Mouse (Mus musculus) heart, postnatal 25 days (tissue): ENCODE measurements around the gene Srrt. TPM values are rescaled to one million over a fixed set of nuclear protein-coding genes. Genes with fewer than 3 reads are reported as not detected.
A peak's percentile ranks its signal among the peaks of the same experiment; 100 is the strongest.

Experiments
- DNase-seq: peaks from one replicate; pipeline ENCODE4 v3.0.0; 2022; ENCODE audit warnings: low spot score
- intact Hi-C: fragments of 180-260 bp; cut with DNase I; formaldehyde crosslinking; loops from one replicate; pipeline ENCODE4 v1.15.1; 2025
- total RNA-seq, 2 experiments: library from RNA; stranded (reverse); gene quantifications; 2 replicates each; pipeline ENCODE4 v1.2.3; 2021

Gene Srrt
- total RNA-seq, 2 experiments from 2014 or later: 67.1 to 67.7 TPM

DNA sequence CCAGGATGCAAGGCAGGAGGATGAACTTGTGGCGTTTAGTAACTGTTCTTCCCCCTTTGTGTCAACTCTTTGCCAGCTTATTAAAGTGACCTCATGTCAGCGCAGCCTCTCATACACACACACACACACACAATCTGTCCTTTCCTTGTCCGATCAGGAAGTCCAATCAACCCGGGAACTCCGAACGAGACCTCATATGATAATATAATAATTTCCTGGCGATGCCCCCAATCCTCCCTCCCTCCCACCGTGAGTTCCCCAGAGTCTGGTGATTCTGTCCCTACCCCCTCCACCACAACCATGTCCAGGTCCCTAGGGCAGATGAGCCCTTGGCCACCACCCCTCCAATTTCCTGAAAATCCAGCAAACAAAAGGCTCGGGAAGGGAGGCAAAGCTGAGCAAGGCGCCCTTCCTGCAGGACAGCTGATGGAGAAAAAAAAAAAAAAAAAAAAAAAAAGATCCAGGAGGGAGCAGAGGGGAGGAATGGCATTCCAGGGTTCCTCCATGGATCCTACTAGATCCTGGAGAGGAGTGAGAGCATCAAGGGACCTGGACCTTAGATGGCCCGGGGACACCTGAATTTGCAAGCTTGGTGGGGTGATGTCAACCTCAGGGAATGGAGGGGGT lies 31.3 kb upstream of the Srrt start:
- intact Hi-C loops: loop anchor here (1.0 to 10.0 kb wide), 4 partner anchors 11 to 439 kb away; partner anchors contain the start of genes Epo, Gnb2, Pop7 and Ppp1r35
- DNase-seq: peak; percentile 67

DNA sequence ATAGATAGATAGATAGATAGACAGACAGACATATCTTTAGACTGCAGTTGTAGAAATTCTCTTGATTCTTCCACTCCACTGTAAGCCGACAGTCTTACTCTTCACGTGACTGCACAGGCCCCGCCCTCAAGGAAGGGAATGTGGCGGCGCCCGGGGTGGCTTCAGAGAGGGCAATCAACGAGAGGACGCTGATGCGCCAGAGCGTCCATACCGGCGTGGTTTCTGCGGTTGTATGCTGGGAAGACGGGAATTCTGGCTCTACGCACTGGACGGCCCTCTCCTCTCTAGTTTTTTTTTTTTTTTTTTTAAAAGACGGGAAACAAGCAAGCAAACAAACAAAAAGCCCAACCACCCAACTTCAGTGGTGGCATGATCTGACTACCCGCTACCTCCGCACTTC lies 30.8 kb upstream of the Srrt start:
- intact Hi-C loops: loop anchor here (5.0 to 10.0 kb wide), 3 partner anchors 167 to 439 kb away; partner anchors contain the start of genes Epo, Gnb2, Pop7 and Ppp1r35
- peak; percentile 85 for DNase-seq

DNA sequence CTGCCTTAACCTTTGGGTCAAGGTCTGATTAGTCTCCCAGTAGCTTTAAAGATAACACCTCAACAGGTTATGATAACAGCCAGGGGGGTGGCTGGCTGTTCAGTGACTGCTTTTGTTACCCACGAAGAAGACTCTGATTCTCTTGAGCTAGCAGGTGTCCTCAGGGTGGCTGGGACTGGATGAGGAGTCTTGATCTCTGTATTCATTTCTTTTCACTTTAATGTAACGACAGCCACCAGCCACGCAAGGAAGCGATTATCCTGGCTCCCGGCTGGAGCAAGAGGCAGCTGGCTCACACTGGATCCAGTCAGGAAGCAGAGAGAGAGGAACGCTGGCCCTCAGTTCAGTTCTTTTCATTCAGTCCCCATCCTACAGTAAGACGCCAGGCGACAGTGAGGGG lies 29.7 kb upstream of the Srrt start:
- intact Hi-C loops: loop anchor here (5.0 to 10.0 kb wide), 3 partner anchors 168 to 440 kb away; partner anchors contain the start of genes Epo, Gnb2, Pop7 and Ppp1r35
- no peak for DNase-seq

DNA sequence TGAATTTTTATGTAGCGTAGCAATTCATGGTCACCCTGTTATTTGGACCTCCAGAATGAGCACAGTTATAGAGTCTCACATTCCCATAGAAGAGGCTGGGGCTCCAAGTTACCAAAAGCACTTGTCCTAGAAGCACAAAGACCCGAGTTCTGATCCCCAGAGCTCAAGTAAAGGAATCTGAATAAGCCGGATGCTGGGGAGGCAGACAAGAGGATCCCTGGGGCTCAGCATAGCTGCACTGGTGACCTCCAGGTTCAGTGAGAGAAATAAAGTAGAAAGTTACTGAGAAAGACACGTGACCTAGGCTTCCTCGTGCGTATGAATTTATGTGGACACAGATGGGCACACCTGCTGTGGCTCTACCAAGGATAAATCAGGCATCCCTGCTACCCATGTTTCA lies 27.6 kb upstream of the Srrt start:
- intact Hi-C loops: loop anchor here (5.0 to 10.0 kb wide), 3 partner anchors 170 to 442 kb away; partner anchors contain the start of genes Epo, Gnb2, Pop7 and Ppp1r35

DNA sequence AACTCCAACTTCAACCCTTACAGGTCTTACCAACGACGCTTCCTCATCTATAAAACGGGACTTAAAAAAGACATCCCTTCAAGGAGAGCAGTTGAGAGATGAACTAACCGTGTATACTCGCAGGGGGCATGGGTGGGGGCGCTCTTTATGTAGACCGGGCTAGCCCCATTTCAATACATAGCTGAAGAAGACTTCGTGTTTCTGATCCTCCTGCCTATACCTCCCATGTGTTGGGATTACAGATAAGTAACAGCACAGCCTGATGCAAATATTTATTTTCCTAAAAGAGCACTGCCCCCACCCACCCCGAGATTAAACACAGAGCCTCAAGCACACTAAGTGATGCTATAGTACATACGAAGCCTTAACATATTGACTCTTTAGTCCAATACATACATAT lies 26.8 kb upstream of the Srrt start:
- no peak for DNase-seq
- intact Hi-C loops: loop anchor here (10.0 kb wide), 1 partner anchor 170 kb away; the partner anchor contains the start of gene Pop7

More for the DNA sequence above, 27.6 kb upstream of the Srrt start:
- DNase-seq: no peak

DNA sequence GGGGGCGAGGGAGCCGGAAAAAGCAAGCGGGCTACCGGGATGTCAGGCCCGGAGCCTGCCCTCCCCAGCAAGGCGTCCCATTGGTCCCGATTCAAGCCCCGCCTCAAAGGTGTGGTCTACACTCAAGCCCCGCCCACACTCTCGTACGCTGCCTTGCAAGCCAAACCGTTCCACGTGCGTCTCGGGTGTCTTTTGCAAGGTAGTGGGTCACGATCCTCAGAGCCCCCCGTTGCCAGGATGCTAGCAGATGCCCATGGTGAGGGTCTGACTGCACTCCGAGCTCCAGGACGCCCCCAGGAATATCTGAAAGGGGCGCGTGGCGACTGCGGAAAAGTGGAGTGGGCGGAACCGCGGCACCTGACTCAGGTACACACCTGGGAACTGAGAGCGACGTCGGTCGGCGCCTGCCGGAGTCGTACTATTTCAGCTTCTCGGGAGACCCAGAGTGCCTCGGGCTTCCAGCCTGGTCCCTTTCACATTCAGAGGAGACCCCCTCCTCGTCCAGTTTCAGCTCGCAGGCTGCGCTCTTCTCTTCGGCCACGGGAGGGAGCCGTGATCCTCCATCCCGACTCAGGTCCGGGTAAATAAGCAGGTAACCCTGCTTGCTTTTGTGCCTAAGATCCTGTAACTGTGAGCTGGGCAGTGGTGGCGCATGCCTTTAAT lies 26.2 kb upstream of the Srrt start, which contains the start of gene Slc12a9:
Slc12a9 (minus strand) TSS at position 86 of the 663 bp plus-strand sequence.
- intact Hi-C loops: loop anchor here (2.0 to 10.0 kb wide), 2 partner anchors 45 to 171 kb away; partner anchors contain the start of gene Pop7
- peak; percentile 85 for DNase-seq

DNA sequence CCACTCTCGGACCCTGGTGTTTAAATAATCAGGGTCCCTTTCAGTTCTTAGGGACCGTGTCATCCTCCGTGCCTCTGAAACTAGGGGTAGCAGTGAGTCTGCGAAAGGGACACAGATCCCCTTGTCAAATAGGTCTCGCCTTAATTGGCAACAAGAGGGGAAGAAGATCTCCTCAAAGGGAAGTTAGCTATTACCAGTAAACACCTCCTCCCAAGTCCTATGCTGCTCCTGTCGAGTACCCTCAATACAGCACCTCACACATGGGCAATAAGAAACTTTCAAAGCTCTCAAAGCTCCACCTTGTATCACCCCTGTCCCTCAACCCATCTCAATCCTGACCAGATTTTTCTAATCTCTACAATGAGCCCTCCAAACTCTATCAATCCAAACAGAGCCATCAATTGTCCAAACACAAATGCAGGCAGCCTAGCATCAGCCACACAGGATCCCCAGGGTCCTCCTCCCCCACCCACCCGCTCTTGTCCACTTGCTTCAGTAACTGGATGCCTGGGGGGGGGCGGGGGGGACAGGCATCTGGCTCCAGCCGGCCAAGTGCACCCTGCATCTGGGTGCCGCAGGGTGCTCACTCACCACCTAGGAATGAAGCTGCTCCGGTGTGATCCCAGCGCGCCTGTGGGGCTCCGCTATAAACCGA lies 25.5 kb upstream of the Srrt start:
- intact Hi-C loops: loop anchor here (2.0 to 10.0 kb wide), 2 partner anchors 46 to 172 kb away; partner anchors contain the start of gene Pop7
- no peak for DNase-seq

DNA sequence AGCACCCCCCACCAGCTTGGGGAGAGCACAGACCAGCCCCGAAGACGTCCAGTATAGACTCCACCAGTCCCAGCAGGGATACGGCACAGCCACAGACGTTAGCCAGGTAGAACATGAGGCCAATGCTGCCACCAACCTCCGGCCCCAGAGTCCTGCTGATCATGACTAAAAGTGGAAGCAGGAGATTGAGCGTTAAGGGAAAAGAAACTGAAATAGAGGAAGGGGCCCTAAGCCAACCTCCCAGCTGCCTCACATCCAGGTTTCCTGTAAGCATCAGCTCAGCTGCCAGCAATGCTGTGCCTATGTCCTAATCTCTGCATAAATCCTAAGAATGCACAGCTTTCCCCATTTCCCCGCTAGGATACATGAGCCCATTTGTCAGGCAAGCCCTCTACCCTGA lies 23.4 kb upstream of the Srrt start:
- no peak for DNase-seq
- intact Hi-C loops: loop anchor here (10.0 kb wide), 1 partner anchor 174 kb away; the partner anchor contains the start of gene Pop7

DNA sequence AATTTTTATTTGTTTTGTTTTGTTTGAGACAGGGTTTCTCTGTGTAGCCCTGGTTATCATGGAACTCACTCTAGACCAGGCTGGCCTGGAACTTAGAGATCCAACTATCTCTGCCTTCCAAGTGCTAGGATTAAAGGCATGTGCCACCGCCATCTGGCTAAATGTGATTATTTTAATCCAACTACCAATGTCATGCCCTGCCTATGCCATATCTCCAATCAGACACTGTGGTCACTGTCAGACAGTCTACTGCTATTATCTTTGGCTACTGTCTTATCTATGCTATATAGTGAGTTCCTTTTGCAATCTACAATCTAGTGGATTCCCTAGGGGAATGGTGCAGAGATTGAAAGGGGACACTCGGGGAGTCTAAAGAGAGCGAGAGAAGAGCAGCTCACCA lies 13.5 kb upstream of the Srrt start:
- DNase-seq: no peak
- intact Hi-C loops: no loop called here

DNA sequence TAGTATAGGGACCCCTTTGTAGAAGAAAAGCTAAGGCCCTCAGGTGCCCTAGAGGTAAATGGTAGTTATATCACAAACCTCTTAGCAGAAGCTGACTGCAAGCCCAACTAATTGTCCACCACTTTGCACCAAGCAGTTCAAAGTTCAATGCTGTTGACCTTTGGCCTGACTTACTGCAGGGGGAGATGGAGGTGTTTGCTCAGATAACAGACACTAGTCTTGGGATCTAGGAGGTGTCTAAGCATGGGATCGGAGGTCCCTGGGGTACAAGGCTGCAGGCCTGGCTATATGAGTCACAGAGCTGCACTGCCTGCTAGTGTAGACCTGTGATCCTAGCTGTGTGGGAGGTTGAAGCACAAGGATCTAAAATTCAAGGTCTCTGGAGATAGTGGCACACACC lies 11.1 kb upstream of the Srrt start:
- no peak for DNase-seq
- intact Hi-C loops: no loop called here

DNA sequence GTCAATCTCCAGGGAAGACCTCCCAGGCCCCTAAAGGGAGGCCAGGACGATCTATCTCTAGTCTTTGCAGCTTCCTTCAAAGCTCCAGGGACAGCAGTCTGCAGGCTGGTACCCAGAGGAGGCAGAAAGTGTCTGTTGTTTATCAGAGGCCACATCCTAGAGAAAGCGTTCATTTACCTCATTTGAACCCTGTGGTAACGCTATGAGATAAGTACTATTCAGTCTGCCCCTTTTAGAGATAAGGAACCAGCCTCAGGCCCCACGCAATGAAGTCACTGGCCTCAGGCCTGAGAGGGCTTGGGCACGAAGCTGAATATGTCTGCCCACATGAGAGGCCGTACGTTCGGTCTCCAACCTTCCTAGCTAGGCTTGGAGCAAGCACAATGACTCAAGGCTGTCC lies 9.9 kb upstream of the Srrt start:
- no peak for DNase-seq
- intact Hi-C loops: no loop called here

DNA sequence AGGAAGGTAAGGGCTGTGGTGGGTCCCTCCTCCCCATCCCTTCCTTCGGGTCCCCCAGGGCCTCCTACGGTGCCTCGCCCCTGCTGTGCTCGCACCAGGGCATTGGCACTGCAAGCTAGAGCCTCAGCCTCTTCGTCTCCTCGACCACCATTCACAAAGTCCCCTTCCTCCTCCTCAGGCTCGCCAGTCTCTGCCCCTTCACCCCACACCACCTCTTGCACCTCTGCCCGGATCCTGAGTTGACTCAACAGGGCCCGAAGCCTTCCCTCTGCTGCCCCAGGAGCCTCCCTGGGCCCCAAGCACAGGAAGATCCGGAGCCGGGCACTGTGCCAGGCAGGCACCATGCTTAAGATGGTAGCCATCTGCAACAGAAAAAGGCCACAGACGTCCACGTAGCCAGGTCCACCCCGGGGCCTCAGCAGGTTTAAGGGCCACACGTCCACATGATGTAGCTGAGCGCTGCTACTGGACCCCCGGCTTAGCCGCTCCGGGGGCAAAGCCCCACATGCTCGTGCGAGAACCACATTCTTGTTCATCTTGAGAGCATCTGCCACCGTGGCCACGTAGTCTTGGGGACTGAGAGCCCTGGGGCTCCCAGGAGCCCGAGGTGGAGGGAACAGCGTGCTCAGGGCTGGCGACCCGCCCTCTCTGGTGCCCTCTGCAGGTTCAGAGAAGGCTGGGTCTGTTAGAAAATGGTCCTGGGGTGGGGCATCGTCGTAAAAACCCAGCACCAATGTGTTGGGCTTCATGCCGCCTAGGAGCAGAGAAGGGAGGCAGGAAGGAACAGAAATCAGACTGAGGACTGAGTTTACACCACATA lies 7.8 kb upstream of the Srrt start:
- no peak for DNase-seq
- intact Hi-C loops: no loop called here

DNA sequence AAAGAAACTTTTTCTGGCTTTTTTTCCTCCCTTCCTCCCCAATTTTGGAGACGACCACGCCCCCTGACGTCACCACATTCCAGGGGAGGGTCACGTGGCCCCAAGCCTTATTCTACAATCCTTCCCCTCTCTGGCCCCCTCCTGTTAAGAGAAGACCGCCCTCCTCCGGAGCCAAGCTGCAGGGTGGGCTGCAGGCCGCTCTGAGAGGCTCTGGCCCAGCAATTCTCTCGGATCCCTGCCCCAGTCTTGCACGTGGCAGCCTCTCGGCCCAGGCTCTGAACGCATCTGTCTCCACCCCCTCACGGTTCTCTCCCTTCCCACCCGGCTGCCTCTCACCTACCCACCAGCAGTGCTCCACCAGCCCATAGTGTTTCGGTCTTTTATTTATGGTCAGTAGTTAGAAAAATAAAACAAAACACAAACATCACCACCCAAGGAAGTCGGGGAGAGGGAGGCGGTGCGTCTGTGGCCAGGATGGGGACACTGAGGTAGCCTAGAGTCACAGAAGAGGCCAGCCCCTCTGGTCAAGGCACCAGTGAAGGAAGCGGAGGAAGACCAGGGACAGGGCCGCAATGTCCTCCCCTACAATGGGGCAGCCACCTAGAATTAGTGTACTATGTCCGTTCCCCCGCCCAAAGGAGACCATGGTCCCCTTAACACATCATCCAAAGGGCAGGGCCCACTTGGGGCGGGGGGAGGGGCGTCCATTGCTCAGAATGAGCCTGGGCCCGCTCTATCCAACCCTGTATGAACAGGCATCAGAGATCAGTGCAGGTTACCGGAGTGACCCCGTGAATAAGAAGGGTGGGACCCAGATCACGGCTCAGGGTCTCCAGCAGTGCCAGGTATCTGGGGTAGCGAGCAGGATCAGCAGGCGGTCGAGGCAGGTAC lies 7.0 kb upstream of the Srrt start, which contains the start of gene Trip6:
Trip6 (minus strand) TSS at position 212 of the 891 bp plus-strand sequence.
- intact Hi-C loops: no loop called here
- peak; percentile 83 for DNase-seq

DNA sequence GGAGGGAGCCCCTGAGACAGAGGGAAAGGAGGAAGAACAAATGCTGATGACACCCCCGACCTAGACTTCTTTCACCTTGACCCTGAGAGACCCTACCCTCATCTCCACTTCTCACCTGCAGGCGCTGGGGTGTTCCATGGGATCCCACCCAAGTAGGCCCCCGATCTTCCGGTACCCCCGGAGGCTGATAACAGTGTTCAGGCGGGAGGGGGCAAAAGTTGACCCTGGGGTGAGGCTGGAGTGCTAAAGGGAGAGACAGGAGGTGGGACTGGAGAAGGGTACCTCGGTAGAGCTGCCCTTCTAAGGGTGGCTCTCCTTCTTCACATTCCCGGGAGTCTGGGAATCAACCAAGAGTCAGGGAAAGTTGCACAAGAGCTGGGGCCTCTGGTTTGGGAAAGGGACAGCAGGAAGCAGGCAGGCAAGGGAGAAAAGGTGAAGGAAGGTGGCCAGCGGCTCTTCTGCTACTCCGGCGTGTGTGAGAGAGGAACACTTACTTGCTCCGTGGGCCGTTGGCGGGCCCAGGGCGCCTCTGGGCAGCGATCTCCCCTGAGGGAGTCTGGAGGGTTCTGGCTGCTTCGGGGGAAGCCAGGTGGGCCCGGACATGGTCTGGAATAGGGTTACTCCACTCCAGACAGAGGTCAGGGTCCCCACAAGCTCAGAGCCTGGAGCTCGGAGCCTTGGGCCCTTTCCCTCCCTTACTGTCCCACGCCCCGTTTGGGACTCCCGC lies 6.2 kb upstream of the Srrt start:
- DNase-seq: no peak
- intact Hi-C loops: no loop called here

DNA sequence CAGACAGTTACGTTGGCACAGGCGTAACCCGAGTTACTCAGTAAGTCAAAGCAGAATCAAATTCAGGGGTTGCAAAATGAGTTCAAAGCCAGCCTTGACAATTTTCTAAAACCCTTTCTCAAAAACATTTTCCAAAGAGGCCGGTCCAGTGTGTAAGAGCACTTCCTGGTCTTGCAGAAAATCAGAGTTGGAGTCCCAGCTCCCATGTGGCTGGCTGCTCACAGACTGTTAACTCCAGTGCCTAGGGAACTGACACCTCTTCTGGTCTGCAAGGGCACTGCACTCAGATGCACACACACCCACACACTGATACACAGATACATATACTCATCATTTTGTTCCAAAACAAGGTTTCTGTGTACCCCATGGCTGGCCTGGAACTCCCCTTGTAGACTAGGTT lies 882 bp upstream of the Srrt start:
- intact Hi-C loops: no loop called here
- no peak for DNase-seq

DNA sequence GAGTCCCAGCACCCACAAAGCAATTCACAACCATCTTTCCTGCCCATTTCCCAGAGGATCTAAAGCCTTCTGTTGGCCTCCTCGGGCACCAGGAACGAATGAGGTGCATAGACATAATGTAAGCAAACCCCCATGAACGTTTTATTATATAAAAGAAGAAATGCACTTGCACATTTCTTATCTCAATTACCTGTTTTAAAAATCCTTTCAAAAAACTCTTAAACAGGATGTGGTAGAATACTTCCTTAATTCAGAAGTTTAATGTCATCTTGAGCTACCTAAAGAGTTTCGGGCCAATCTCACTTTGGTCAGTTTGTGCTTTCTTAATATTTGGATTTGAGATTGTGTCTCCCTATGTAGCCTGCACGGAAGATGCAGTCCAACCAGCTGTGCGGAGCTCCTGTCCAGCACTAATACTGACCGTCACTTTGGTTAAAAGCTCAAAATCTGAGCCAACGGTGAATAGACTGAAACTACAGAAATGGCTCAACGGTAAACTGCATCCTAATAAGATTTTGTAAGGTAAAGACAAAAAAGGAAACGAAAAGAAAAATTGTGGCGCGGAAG lies 952 bp downstream of the Srrt start:
- intact Hi-C loops: no loop called here
- DNase-seq: no peak

DNA sequence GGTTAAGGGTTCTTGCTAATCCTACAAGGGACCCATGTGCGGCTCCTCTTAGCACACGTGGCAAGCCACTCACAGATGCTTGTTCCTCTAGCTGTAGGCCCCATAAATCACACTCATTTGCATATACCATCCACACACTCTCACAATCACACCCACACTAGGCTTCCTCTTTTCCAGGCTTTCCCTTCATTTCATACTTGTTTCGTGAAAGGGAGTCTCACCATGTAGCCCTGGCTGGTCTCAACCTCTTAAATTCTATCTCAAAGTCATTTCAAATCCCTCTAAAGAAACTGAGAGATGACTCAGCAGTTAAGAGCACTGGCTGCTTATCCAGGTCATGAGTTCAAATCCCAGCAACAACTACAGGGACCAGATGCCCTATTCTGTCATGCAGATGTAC lies 1.7 kb downstream of the Srrt start:
- DNase-seq: no peak
- intact Hi-C loops: no loop called here

DNA sequence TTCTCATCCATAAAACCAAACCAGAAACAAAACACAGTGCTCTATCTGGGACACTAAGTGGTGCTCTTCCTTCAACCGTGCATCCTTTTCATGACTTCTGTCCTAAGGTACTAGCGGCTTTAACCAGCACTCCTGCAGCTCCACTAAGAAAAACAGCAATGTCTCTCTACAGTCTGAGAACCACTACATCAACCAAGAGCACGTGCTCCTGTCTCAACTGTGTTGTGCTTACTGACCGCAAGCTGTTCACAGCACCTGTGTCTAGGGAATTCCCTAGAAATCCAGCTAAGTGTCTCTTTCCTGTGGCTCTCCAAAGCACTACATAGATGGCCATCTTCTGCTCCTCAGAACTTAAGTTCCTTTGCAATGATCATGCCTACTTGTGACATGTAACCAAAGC lies 2.7 kb downstream of the Srrt start:
- no peak for DNase-seq
- intact Hi-C loops: no loop called here
